Mouse (Mus musculus): ENCODE results near the gene Nufip2.
A peak's percentile ranks its signal among the peaks of the same experiment; 100 is the strongest.
"Not testable (repeated sequence)": the region's sequence is repeated elsewhere in the genome, so short reads cannot be mapped to it uniquely, and the experiment has no call there.

The Nufip2 gene

DNA sequence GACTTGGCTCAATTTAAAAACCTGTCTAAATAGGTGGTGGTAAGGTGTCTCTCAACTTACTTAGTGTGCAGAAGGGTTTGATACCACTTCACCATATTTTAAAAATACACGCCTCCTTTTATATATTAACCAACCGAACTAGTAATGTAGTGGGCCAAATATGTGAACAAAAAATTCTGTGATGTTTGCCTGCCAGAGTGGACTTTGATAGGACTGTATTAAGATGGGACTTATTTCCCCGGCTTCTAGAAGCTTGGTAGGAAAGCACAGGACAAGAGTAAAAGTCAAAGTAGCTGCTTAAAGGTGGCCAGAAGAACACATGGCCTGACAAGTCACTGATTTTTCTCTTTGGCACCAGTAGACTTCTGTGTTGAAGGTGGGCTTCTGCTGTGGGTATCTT, 27.8 kb downstream of the Nufip2 start:
- DNase-seq (ENCODE audit: low spot score), result no peak

DNA sequence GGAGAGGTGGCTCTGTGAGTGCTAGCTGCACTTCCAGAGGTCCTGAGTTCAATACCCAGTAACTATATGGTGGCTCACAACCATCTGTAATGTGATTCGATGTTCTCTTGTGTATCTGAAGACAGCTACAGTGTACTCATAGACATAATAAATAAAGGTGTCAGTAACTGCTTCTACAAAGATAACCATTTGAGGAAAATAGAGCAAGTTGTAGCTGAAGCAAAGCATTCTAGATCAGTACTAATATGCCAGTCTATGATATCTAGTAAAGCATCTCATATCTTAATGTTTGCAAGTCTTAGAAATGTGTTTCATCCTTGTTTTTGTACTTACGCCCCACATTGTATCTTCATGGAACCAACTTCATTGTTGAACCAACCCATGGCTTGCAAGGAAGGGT, 33.1 kb downstream of the Nufip2 start:
- no peak for DNase-seq (ENCODE audit: low spot score)

DNA sequence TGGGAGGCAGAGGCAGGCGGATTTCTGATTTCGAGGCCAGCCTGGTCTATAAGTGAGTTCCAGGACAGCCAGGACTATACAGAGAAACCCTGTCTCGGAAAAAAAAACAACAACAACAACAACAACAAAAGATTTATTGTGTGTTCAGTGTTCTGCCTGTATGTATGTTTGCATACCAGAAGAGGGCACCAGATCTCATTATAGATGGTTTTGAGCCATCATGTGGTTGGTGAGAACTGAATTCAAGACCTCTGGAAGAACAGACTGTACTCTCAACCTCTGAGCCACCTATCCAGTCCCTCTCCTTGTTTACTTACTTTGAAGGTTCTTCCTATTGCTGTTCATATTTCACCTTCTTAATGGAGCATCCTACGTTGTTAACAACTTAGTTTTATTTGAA, 35.4 kb downstream of the Nufip2 start:
- DNase-seq (ENCODE audit: low spot score), result no peak

DNA sequence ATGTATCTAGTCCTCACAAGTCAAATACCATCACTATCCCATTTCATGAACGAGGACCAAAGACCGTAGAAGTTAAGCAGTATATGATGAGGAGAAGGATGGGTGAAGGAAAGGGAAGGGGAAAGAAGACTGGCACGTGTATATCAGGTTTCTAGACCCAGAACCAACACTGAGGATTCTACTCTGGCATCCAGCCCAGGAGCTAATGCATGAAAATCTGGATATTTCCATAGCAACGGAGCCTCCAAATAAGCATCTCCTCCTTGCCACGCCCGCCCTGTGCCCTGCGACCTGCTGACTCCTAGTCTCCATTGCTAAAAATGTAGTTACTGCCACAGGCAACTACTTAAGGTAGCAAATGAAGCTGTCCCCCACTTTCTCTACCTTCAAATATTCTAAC, 38.8 kb downstream of the Nufip2 start:
- DNase-seq (ENCODE audit: low spot score), result no peak

DNA sequence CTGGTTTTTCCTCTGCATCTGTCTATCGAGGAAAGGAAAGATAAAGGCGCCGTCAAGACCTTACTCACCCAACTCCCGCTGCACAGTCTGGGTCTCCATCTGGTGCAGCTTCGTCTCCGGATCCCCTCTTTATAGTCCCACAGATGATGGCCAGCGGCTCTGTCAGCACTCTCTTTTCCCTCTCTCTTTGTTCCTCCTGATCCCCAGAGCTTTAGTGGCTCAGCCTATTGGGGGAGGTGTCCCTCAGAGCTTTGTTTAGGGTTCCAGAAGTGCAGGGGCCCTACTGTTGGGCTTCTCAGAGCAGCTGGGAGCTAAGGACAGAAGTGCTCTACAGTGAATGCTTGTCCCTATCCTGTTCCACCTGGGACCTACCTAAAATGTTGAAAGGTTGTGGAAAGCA, 39.2 kb downstream of the Nufip2 start, which contains the start of gene Cryba1:
TSS of gene Cryba1 (minus strand) at position 101 of the 400 bp plus-strand sequence.
- no peak for DNase-seq (ENCODE audit: low spot score)

DNA sequence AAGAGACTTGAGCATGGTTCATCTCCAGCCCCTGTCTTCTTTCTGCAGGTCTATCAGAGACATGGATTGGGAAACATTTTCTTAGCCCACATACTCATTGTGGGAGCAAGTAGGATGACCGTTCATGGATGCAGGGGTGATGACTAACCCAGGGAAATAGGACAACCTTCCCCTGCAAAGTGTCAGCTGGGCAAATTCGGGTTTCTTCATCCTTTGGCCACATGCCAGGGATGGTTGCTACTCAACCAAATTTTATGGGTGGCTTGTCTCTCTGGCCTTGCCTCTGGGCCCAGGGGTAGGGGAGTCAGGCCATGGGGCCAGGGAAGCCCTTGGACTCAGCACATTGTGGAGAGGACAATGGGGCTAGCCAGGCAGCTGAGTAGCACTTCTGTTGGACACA, 42.6 kb downstream of the Nufip2 start:
- DNase-seq (ENCODE audit: low spot score), result no peak

DNA sequence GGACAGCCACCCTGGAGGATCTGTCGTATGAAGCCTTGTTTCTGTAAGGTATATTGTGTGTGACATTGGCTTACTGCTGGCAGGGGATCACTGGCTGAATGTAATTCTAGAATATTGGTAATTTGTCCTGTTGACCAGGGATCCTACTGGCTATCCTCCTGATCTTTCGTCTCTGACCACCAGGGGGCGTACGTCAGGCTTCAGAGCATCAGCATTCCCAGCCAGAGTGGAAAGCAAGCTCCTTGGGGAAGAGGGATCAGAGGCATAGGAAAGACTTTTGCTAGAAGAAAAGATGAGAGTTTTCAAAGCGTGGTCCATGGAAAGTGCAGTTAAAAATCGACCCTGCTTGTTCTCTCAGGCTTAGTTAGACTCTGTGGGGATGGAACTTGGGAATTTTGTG, 51.3 kb downstream of the Nufip2 start:
- peak; percentile 80 for DNase-seq (ENCODE audit: low spot score)

DNA sequence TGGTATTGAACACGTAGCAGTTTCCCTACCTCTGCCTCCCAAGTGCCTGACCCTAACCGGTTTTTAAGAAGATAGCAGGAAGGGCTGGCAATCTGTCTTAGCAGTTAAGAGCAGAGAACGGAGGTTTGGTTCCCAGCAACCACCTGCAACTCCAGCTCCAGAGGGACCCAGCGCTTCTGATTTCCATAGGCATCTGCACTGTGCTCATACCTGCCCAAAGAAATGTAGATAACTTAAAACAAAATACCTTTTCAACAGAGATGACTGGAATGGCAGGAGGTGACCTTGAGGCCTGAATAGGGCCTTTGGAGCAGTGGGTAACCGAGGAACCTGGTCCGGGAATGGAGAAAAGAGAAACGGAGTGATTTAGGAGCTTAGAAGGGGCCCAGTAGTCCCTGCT, 52.6 kb downstream of the Nufip2 start:
- DNase-seq (ENCODE audit: low spot score), result no peak

DNA sequence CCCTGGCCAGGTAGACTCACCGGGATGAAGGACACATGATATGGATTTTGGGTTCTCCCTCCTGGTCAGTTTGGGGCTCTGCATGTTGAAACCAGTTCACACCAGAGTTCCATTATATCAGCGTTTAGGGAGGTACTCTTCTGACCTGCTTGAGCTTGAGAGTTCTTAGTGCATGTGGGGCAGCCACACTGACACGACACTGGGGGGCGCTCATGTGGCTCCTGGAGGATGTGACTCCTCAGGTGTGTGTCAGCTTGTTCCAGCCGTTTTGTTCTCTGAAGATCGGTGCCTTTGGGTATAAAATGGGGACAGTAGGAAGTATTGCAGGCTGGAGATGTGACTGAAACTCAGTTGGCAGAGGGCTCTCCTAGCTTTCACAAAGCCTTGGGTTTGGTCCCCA, 58.0 kb downstream of the Nufip2 start:
- DNase-seq (ENCODE audit: low spot score), result no peak

DNA sequence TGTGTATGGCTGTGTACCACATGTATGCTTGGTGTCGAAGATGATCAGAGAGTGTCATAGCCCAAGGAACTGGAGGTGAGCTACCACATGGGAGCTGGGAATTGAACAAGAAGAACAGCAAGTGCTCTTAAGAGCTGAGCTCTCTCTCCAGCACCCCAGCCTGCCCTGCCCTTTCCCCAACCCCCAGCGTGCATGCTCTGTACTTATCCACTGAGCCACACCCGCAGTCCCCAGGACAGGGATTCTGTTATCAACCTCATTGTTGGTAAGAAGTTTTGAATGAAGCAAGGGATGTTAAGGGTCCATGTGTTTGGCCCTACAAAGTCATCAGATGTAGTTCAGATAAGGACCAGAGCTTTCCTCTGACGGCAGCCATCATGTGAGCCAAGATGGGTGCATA, 60.7 kb downstream of the Nufip2 start:
- DNase-seq (ENCODE audit: low spot score), result no peak

DNA sequence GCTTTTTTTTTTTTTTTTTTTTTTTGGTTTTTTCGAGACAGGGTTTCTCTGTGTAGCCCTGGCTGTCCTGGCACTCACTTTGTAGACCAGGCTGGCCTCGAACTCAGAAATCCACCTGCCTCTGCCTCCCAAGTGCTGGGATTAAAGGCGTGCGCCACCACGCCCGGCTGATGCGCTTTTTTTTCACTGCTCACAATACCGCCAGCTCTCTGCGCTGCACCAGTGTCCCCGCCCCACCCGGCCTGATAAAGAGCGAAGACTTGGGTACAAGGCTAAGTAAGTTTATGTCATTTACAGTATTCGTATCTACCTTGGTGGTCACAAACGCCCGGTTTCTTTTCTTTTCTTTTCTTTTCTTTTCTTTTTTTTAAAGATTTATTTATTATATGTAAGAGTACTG, 61.1 kb downstream of the Nufip2 start:
- not testable (repeated sequence) for DNase-seq (ENCODE audit: low spot score)

DNA sequence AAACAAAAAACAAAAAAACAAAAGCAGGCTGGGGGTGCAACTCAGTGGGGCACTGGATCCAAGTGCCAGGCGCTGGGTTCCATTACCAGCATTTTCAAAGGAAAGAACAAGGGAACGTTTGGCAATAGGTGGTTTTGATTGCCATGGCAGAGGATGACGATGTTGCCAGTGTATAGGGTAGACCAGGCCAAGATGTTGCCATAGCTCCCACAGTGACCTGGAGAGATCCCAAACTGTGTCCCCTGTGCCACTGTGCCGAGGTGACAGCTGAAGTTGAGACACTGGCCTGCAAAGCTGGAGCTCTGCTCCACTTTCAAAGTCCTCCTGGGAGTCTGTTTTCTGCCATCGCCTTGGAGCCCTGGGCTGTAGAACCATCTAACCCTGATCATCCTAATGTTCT, 63.0 kb downstream of the Nufip2 start:
- no peak for DNase-seq (ENCODE audit: low spot score)

DNA sequence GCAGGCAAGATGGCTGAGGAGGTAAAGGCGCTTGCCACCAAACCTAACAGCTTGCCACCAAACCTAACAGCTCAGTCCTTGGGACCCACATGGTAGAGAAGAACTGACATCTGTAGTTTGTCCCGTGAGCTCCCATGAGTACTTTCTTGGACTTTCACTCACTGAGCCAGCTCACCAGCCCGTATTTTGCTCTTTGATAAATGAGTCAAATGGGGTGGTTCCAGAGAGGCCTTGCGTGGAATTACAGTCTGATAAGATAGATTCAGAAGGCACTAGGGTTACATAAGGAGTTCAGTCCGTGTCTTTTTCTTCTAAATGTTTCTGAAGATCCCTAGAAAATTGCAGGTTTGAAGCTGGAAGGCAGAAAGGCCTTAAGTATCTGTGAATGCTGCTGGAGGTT, 66.6 kb downstream of the Nufip2 start:
- no peak for DNase-seq (ENCODE audit: low spot score)

DNA sequence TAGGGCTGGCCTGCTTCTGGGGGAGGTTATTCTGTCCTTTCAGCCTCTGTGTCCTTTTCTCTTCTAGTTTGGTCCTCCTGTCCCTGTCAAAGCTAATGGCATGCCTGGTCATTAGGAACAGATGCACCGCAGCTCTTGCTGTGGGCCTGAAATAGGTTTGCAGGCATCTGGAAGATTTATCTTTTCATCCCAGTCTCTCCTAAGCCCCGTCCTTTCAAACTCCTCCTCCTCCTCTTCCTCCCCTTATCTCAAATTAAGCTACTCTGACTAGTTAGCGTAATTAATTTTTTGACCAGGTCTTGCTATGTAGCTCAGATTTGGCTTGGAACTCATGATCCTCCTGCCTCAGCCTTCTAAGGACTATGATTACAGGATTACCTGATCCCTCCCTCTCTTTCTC, 67.5 kb downstream of the Nufip2 start:
- DNase-seq (ENCODE audit: low spot score), result no peak

DNA sequence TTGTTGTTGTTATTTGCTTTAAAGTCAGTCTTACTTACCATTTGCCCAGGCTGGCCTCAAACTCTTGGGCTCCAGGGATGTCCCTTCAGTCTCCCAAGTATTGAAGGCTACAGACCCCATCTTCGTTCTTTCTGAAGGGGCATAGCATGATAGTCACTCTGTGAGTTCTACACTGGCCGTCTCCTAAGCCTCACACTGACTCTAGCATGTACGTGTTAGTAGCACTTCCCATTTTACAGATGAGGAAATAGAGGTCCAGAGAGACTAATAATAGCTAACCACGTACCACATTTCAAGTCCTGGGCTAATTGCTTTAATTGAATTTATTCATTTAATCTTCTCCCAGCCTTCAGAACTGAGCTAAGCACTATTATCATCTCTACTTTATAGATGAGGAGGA, 74.1 kb downstream of the Nufip2 start:
- no peak for DNase-seq (ENCODE audit: low spot score)

DNA sequence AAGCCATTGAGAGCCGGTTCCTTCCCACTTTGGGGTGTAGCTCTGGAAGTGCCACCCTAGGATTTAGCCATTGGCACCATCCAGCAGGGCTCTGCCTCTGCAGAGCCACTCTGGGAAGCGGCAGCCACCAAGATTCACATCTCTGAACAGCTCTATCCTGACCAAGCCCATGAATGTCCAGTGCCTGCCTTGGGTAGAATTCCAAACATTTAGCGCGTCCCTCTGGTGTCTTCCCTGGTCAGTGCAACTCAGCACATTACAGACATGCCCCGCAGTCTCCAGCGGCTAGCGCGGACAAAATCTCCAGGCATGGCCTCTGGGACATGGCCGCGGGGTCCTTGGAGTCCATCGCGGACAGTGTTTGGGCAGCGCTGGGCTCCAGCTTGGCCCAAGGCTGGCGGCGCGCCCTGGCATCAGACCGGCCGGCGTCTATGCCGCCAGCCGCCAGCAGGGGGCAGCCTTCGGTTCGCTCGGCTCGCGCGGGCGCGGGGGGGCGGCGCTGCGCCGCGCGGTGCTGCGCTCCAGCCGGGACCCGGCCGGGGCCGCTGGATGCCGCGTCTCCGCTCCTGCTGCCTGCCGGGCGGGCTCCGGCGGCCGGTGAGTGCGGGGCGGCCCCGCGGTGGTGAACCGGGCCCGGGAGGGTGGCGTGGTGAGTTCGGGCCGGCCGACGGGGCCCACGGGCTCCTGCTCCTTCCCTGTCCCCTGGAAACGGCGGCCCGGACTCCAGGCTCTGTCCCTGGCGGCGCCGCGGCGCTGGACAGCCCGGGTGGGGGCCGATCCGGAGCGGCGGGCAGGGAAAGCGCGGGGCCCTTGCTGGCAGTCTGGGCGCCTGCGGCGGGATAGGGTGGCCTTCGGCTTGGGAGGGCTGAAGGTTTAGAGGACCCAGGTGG, 77.1 kb downstream of the Nufip2 start, which contains the start of gene Myo18a:
TSS of gene Myo18a (plus strand) at position 464 of the 890 bp plus-strand sequence.
- no peak for DNase-seq (ENCODE audit: low spot score)

DNA sequence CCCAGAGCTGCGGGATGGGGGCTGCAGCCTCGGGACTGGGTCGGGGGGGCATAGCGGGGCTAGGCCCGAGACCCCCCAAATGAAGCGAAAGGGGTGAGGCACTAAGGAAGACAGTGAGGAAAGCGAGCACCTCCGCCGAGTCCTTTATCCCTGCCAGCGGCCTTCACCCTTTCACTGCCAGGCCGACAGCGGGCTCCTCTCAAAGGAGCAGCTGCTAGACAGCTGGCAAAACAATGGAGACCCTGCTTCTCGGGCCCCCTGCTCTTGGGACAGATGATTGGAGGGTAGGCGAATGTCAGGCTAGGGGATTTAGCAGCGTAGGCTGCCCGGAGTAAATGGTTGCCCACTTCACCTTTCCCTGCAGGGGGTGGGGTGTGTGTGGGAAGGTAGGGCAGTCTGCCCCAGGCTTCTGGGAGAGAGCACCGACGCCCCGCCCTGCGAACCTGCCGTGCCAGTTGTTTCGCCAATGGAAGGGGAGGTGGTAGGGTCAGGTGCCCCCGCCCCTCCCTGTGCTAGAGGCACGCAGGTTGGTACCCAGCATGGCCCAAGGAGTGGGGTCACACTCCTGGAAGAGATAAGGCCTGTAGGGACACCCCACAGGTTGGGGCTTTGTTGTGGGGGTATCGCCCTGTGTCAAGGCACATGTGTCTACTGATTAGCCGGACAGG, 77.9 kb downstream of the Nufip2 start:
- DNase-seq (ENCODE audit: low spot score), result no peak

DNA sequence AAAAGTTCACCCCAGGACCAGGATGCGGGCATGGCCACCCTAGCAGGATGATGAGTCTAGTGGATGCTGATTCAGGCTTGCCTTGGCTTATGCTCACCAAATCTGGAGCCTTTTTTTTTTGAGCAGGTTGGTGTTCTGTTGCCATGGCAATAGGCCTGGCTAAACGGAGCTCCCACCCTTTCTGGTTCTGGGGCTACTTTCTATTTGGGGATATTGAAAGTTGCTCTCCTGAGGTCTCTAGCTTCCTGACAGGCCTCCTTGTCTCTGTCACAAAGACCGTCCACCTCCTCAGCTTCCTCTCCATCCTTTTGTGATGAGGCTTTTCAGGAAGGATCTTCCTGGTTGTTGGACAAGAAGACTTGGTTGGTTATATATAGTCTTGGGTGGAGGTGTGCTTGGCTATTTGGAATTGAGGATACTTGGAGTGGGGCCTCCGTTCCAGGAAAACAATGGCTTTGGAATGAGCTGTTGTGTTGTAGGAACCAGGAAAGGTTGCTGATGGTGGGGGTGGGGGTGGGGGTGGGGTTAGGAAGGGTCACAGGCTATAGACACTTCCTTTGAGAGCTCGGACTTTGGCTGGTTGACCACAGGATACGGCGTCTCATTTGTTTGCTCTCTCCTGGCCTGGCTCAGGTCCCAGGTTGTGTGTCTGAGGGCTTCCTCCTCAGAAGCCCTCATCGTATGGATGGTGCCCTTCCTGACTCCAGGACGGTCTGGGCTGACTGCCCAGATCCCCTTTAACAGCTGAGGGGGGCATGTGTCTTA, 78.9 kb downstream of the Nufip2 start:
- DNase-seq (ENCODE audit: low spot score), result no peak

DNA sequence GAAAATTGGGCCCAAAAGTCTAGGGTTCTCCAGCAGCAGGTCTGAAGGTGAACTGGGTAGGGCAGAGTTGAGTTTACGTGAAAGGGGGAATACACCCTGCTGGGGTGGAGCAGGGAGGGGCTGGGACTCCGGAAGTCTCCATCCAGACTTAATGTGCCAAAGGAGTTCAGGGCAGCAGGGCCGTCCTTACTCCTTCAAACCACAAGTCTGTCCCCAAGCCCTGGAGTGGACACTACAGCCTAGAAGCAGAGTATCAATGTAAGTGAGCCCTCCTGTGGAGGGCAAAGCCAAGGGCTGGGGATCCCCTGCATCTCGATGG, 79.5 kb downstream of the Nufip2 start:
- no peak for DNase-seq (ENCODE audit: low spot score)

DNA sequence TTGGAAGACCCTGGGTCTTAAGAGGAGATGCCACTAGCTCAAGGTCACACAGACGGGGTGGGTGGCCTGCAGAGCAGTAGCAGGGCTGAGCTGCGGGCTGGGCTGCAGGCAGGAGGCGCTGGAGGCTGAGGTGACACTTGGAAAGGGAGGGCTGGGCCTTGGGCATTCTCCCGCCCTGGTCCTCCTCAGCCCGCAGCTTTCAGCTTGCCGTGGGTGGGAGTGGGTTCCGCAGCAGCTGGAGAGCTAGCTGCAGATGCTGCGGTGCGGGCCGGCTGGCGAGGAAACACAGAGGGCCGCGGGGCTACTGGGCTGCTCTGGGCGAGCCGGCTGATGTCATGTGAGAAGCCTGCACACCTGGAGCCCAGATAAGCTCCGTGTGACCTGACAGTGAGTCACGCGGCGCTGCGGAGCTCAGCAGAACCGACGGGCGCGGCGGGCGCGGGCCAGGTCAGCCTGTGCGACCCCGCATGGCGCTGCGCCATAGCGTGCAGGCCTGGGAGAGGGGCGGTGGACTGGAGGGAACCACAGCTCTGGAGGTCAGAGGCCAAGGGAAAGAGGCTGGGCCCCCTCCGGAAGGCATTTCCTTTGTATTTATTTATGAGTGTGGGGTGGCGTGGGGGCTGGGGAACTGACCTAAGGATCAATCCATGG, 80.5 kb downstream of the Nufip2 start:
- no peak for DNase-seq (ENCODE audit: low spot score)

DNA sequence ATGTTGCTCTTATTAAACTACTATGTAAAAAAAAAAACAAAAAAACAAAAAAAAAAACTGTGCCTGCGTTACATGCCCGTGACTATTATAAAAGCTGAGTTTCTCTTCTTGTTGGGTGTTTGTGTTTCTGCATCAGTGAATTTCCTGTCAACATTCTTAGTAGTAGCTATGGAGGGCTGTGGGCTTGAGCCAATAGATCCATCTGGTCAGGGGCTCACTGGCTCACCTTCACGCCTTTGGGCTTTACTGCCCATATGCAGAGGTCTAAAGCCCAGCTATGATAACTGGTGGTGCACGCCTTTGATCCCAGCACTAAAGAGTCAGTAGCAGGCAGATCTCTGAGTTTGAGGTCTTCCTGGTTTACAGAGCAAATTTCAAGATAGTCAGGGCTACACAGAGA, 83.5 kb downstream of the Nufip2 start:
- DNase-seq (ENCODE audit: low spot score), result no peak

DNA sequence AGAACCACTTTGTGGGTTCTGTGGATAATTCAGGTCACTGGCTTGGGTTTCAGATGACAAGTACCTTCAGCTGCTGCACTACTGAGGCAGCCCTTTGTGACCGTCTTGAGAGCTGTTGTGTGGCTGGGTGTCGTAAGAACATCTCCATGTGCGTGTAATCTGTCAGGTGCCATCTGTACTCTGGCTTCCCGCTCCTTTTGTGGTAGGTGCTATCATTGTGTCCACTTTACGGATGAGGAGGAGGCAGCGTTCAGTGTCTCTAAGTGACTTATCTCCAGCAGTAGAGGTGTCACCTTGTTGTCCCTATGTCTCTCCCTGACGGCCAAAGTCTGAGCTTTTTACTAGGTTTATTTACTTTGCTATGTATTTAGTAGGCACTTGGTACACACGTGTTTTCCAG, 84.4 kb downstream of the Nufip2 start:
- no peak for DNase-seq (ENCODE audit: low spot score)

Data from layer of hippocampus, adult 9-10 months (tissue).